Mouse (Mus musculus) stomach, embryonic 16.5 days (tissue): ENCODE data around the gene Anks1b. TPM values are rescaled to one million over a fixed set of nuclear protein-coding genes. Genes with fewer than 3 reads are reported as not detected.

Experiments used
- ATAC-seq: fragments of 200-750 bp; cut with Nextera tagmentation; 2 replicates; pipeline ENCODE4 v1.8.0; 2017; ENCODE audit warnings: moderate number of reproducible peaks, moderate TSS enrichment; ENCODE audit not compliant: insufficient read depth, low FRiP score
- H3K27ac ChIP-seq: fragments of 300-500 bp; sonication (generic); 2 replicates; pipeline ENCODE4 v1.5.1; 2014; ENCODE audit warnings: low read length
- H3K27me3 ChIP-seq: fragments of 300-500 bp; sonication (generic); 2 replicates; pipeline ENCODE4 v1.6.1; 2014; ENCODE audit warnings: low read length, control low read depth, mixed read lengths; ENCODE audit not compliant: control insufficient read depth, insufficient read depth
- H3K36me3 ChIP-seq: fragments of 300-500 bp; sonication (generic); 2 replicates; pipeline ENCODE4 v1.6.1; 2014; ENCODE audit warnings: low read length; ENCODE audit not compliant: control insufficient read depth, insufficient read depth
- H3K4me1 ChIP-seq: fragments of 300-500 bp; sonication (generic); 2 replicates; pipeline ENCODE4 v1.6.1; 2014; ENCODE audit warnings: low read length, control low read depth, mixed read lengths; ENCODE audit not compliant: control insufficient read depth, insufficient read depth
- H3K4me2 ChIP-seq: fragments of 300-500 bp; sonication (generic); 2 replicates; pipeline ENCODE4 v1.6.1; 2014; ENCODE audit warnings: low read depth, low read length, mixed read lengths
- H3K4me3 ChIP-seq: fragments of 300-500 bp; sonication (generic); replicated peaks from 2 replicates; pipeline ENCODE4 v1.5.1; 2014; ENCODE audit warnings: mild to moderate bottlenecking, low read length
- H3K9ac ChIP-seq: fragments of 300-500 bp; sonication (generic); 2 replicates; pipeline ENCODE4 v1.6.1; 2014; ENCODE audit warnings: low read length
- H3K9me3 ChIP-seq: fragments of 300-500 bp; sonication (generic); replicated peaks from 2 replicates; pipeline ENCODE4 v1.6.1; 2016; ENCODE audit warnings: low read length, control low read depth; ENCODE audit not compliant: control insufficient read depth
- WGBS: fragments of 180-500 bp; shearing (Covaris S2); extraction: QIAGEN DNeasy Blood & Tissue Kit; methylation state at CpG from one replicate; pipeline ENCODE4 v1.1.7; 2014; 5-methylcytosine and 5-hydroxymethylcytosine counted together
- polyA plus RNA-seq: library from polyadenylated mRNA; unstranded; fragments of >200 nt; fragmentation: Nextera tagmentation; extraction: Ambion mirVana; gene quantifications from 2 replicates; pipeline ENCODE4 v1.2.1, GENCODE M21; 2015

The Anks1b gene
- polyA plus RNA-seq, 1 experiment from 2014 or later, result 1.4 TPM

DNA sequence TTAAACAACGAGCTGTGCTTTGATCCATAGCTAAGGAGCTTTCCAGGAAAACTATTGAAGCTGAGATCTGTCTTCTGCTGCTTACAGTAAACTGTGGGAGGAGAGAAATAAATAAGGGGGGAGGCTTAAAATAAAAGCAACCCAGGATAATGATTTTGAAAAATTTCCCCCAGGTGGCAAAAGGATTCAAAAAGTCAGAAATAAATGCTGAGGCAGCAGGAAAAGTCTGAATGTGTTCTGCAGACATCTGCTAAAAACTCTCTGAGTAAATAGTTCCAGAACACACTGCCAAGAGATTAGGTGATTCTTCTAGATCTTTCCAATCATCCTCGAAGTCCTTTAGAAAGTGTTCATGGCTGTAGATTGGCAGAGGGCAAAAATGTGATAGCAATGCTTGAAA is 865.2 kb downstream of the Anks1b start:
- Histone ChIP-seq H3K9ac (no peak overlapping the region), H3K27me3 (no peaks in the 10 kb centered on the region), H3K4me1 (no peaks in the 10 kb centered on the region), H3K27ac (no peak overlapping the region), H3K36me3 (no peaks in the 10 kb centered on the region), H3K4me2 (no peak overlapping the region), H3K9me3 (no peaks in the 10 kb centered on the region), H3K4me3 (no peak overlapping the region)
- no peak for ATAC-seq
- 77% methylated on average over 2 of the region's 2 CpGs for WGBS

DNA sequence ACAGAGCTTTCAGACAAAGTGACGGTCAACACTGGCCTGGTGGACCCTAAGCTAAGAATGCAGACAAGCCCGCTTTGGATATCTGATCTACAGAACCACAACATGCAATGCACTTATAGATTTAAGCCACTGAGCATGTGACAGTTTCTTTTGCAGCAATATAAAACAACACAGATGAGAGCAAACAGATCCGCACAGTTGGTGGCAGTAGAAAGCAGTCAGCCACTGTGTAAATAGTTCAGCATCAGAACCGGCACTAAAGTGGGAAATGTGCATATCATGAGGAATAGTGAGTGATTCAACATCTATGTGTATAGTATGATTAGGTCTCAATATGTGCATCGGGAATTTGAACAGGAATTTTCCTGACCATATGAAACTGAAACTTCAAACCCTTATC is 867.6 kb downstream of the Anks1b start:
- Histone ChIP-seq H3K36me3 (no peaks in the 10 kb centered on the region), H3K9me3 (no peaks in the 10 kb centered on the region), H3K4me1 (no peaks in the 10 kb centered on the region), H3K4me2 (no peak overlapping the region), H3K4me3 (no peak overlapping the region), H3K9ac (no peak overlapping the region), H3K27ac (no peak overlapping the region), H3K27me3 (no peaks in the 10 kb centered on the region)
- ATAC-seq, result no peak
- 89% methylated on average over 5 of the region's 5 CpGs for WGBS

DNA sequence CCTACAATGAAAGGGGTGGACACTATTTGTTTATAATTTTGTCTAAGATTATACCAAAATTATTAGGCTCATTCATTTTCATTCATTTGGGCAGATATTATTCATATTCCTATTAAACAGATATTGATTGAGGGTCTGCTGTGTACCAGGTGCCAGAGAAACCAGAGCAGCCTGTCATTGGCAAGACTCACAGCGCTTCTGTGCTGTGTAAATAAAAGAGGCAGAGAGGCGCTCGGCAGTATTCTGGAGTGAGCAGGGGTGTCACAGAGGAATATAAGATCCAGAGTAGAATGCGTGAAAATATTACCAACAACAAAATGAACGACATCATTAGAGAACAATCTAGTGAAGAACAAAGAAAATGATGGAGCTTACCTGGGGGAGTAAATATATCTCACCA is 878.6 kb downstream of the Anks1b start:
- Histone ChIP-seq H3K27ac (no peak overlapping the region), H3K36me3 (no peaks in the 10 kb centered on the region), H3K4me1 (no peaks in the 10 kb centered on the region), H3K9ac (no peak overlapping the region), H3K9me3 (no peaks in the 10 kb centered on the region), H3K4me3 (no peak overlapping the region), H3K4me2 (no peak overlapping the region), H3K27me3 (no peaks in the 10 kb centered on the region)
- WGBS, result 60% methylated on average over 5 of the region's 5 CpGs
- no peak for ATAC-seq

DNA sequence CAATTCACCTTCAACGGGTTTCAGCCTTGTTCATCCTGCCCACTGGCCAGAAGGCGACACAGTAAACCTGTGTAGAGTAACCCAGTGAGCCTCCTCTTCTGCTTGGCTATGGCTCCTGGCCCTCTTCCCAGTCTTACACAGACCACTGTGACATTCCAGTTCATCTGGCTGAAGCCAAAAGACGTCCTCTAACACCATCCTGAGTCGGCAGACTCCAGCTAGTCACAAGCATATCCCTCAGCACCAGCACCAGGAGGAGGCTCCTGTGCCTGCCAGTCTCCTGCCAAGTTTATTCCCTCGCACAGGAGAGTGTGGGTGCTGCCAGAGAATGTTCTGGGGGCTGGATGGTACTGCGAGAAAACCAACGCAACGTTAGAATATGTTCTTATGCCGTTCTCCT is 879.8 kb downstream of the Anks1b start:
- no peak for ATAC-seq
- H3K27ac ChIP-seq, result no peak overlapping the region
- no peak overlapping the region for H3K9ac ChIP-seq
- H3K36me3 ChIP-seq, result no peaks in the 10 kb centered on the region
- H3K27me3 ChIP-seq, result no peaks in the 10 kb centered on the region
- H3K9me3 ChIP-seq, result no peaks in the 10 kb centered on the region
- H3K4me3 ChIP-seq, result no peak overlapping the region
- no peak overlapping the region for H3K4me2 ChIP-seq
- WGBS, result 68% methylated on average over 9 of the region's 9 CpGs
- no peaks in the 10 kb centered on the region for H3K4me1 ChIP-seq

DNA sequence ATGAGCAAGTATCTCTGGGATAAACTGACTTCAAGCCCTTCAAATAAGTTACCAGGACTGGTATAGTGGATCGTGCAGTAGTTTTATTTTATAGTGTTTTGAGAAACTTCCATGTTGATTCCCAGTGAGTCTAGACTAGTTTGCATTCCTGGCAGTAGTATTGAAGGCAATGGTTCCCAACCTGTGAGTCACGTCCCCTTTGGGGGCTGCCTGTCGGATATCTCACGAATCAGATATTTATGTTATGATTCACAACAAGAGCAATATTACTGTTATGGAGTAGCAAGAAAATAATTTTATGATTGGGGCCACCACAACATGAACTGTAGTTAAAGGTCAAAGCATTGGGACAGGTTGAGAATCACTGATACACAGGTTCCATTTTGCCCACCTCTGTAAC is 884.5 kb downstream of the Anks1b start:
- H3K9me3 ChIP-seq, result no peaks in the 10 kb centered on the region
- H3K36me3 ChIP-seq, result no peaks in the 10 kb centered on the region
- no peak for ATAC-seq
- 86% methylated on average over 4 of the region's 4 CpGs for WGBS
- no peak overlapping the region for H3K4me2 ChIP-seq
- H3K27ac ChIP-seq, result no peak overlapping the region
- H3K4me3 ChIP-seq, result no peak overlapping the region
- no peak overlapping the region for H3K9ac ChIP-seq
- no peaks in the 10 kb centered on the region for H3K27me3 ChIP-seq
- no peaks in the 10 kb centered on the region for H3K4me1 ChIP-seq

DNA sequence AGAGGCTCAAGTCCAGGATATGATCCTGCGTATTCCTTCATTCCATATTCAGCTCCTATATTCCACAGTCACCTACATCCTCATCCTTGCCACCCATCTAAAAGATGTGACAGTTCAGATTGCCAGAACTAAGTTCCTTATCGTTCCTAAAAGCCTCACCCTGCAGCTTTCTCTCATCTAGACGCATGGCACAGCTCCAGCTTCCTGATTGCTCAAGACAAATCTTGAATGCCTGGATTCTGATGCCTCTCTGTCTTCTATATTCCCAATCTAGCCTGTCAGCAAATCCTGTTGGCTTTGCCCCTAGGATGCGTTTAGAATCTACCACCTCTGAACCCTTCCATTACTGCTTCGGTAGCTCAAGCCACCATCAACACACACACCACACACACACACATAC is 886.6 kb downstream of the Anks1b start:
- Histone ChIP-seq H3K27me3 (no peaks in the 10 kb centered on the region), H3K4me3 (no peak overlapping the region), H3K4me2 (no peak overlapping the region), H3K36me3 (no peaks in the 10 kb centered on the region), H3K9me3 (no peaks in the 10 kb centered on the region), H3K27ac (no peak overlapping the region), H3K9ac (no peak overlapping the region), H3K4me1 (no peaks in the 10 kb centered on the region)
- ATAC-seq, result no peak
- 82% methylated on average over 5 of the region's 5 CpGs for WGBS

DNA sequence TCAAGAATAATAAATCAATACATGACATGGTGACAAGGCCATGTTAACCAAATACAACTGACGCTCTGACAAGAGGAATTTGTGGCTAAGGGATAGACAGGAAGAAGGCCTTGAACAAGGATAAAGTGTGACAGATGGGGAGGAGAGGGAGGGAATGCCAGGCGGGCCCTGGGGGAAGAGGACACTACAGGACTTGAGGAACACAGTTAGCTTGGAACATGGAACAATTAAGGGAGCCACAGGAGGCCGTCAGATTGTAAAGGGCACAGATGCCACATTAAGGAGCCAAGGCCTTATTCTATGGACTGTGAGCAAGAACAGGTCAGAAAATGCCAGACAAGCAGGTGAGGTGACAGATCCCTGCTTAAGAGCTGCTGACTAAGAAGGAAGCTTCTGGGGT is 893.0 kb downstream of the Anks1b start:
- 64% methylated on average over 3 of the region's 3 CpGs for WGBS
- Histone ChIP-seq H3K9ac (no peak overlapping the region), H3K36me3 (no peaks in the 10 kb centered on the region), H3K9me3 (no peaks in the 10 kb centered on the region), H3K27me3 (no peaks in the 10 kb centered on the region), H3K4me1 (no peaks in the 10 kb centered on the region), H3K4me3 (no peak overlapping the region), H3K27ac (no peak overlapping the region), H3K4me2 (no peak overlapping the region)
- no peak for ATAC-seq

DNA sequence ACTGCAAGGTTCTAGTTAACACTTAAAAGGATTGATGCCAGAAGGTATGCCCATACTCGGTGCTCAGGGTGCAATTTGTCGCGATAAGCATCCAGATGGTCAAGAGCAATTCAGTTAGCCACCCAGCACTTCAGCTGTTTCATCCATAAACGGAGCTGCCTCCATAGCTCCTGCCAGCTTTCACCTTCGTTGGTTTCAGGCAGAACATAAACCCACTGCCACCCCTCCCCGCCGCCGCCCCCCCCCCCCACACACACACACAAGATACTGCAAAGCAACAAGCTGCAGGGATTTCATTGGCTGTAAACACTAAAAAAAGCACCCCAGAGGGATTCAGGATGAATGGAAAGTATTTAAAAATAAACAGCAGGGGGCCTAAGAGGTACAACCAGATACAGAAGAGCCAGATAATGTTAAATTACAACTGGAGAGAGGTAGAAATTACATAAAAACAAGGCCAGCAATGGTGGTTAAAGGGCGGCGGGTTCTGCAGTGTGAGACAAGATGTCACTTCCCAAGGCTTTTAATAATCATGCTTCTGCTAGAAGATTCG is 897.2 kb downstream of the Anks1b start:
- no peak overlapping the region for H3K4me2 ChIP-seq
- H3K36me3 ChIP-seq, result no peaks in the 10 kb centered on the region
- no peak overlapping the region for H3K27ac ChIP-seq
- 34% methylated on average over 11 of the region's 11 CpGs for WGBS
- no peaks in the 10 kb centered on the region for H3K9me3 ChIP-seq
- ATAC-seq, result no peak
- H3K4me3 ChIP-seq, result no peak overlapping the region
- no peaks in the 10 kb centered on the region for H3K27me3 ChIP-seq
- H3K4me1 ChIP-seq, result no peaks in the 10 kb centered on the region
- no peak overlapping the region for H3K9ac ChIP-seq

DNA sequence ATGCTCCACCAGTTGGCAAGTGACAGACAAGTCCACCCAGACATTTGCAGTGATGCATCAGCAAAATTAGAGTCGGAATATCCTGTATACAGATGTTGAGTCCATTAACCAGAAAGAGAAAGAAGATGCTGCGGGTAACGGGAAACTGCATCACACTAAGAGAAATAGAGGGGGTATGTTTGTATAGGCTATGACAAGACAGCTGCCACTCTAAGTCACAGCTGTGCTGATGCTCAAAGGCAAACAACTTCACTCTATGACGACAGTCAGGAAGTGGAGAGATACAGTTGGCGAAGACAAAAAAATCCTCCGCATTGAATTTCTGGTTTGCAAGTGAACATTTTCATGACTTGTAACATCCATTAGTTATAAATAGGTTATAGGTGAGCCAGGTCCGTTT is 897.7 kb downstream of the Anks1b start:
- Histone ChIP-seq H3K4me1 (no peaks in the 10 kb centered on the region), H3K27me3 (no peaks in the 10 kb centered on the region), H3K9me3 (no peaks in the 10 kb centered on the region), H3K4me3 (no peak overlapping the region), H3K4me2 (no peak overlapping the region), H3K27ac (no peak overlapping the region), H3K36me3 (no peaks in the 10 kb centered on the region), H3K9ac (no peak overlapping the region)
- ATAC-seq, result no peak
- WGBS, result 44% methylated on average over 7 of the region's 7 CpGs
